Mouse (Mus musculus): Measurements from ENCODE around the gene Olfr1424. TPM values are rescaled to one million over a fixed set of nuclear protein-coding genes. Genes with fewer than 3 reads are reported as not detected.
"Not testable (repeated sequence)": the region's sequence is repeated elsewhere in the genome, so short reads cannot be mapped to it uniquely, and the experiment has no call there.

Gene Olfr1424
- polyA plus RNA-seq (2014; fragmentation: Nextera tagmentation; extraction: Ambion mirVana) = not detected in 2 replicates

- H3K27ac ChIP-seq (ENCODE audit: low read depth, low read length); H3K4me1 ChIP-seq (ENCODE audit: control insufficient read depth, insufficient read depth, low read length); ATAC-seq (ENCODE audit: low FRiP score, low TSS enrichment); H3K4me2 ChIP-seq (replicated peaks; ENCODE audit: low read depth, low read length); H3K9ac ChIP-seq (ENCODE audit: low read depth, low read length); H3K9me3 ChIP-seq (ENCODE audit: control insufficient read depth, low read length); H3K4me3 ChIP-seq (ENCODE audit: low read length); H3K36me3 ChIP-seq (ENCODE audit: control insufficient read depth, insufficient read depth, low read length); H3K27me3 ChIP-seq (ENCODE audit: control insufficient read depth, insufficient read depth, low read length): not testable (repeated sequence)
- 100% methylated on average over 1 of the region's 1 CpGs for WGBS
Measured at GRCm38 (mm10) chr19:12062582-12062981, at the start of gene Olfr1424. Gene Olfr1424, minus strand, starts transcription at chr19:12062682.

GRCm38 (mm10) chr19:12104541-12104940 is 42.1 kb upstream of the Olfr1424 start:
- ATAC-seq (ENCODE audit: low FRiP score, low TSS enrichment) = no peak
- 76% methylated on average over 1 of the region's 1 CpGs for WGBS
- no peak overlapping the region for H3K4me3 ChIP-seq (ENCODE audit: low read length)
- H3K27me3 ChIP-seq (ENCODE audit: control insufficient read depth, insufficient read depth, low read length) = no peaks in the 10 kb centered on the region
- H3K9ac ChIP-seq (ENCODE audit: low read depth, low read length) = no peak overlapping the region
- H3K9me3 ChIP-seq (ENCODE audit: control insufficient read depth, low read length) = no peaks in the 10 kb centered on the region
- H3K36me3 ChIP-seq (ENCODE audit: control insufficient read depth, insufficient read depth, low read length) = no peaks in the 10 kb centered on the region
- H3K27ac ChIP-seq (ENCODE audit: low read depth, low read length) = no peak overlapping the region
- H3K4me2 ChIP-seq (replicated peaks; ENCODE audit: low read depth, low read length) = no peak overlapping the region
- H3K4me1 ChIP-seq (ENCODE audit: control insufficient read depth, insufficient read depth, low read length) = no peaks in the 10 kb centered on the region

GRCm38 (mm10) chr19:12103234-12103633 is 40.8 kb upstream of the Olfr1424 start, which contains the start of gene Olfr1427:
Gene Olfr1427, minus strand, starts transcription at chr19:12103334.
- no peaks in the 10 kb centered on the region for H3K27me3 ChIP-seq (ENCODE audit: control insufficient read depth, insufficient read depth, low read length)
- H3K4me1 ChIP-seq (ENCODE audit: control insufficient read depth, insufficient read depth, low read length) = no peaks in the 10 kb centered on the region
- no peaks in the 10 kb centered on the region for H3K36me3 ChIP-seq (ENCODE audit: control insufficient read depth, insufficient read depth, low read length)
- no peaks in the 10 kb centered on the region for H3K9me3 ChIP-seq (ENCODE audit: control insufficient read depth, low read length)
- no peak within 1 kb of the TSS for H3K27ac ChIP-seq (ENCODE audit: low read depth, low read length)
- no peak within 1 kb of the TSS for H3K4me3 ChIP-seq (ENCODE audit: low read length)
- no peak within 1 kb of the TSS for H3K4me2 ChIP-seq (replicated peaks; ENCODE audit: low read depth, low read length)
- H3K9ac ChIP-seq (ENCODE audit: low read depth, low read length) = no peak within 1 kb of the TSS
- WGBS = 93% methylated on average over 2 of the region's 2 CpGs
- ATAC-seq (ENCODE audit: low FRiP score, low TSS enrichment) = no peak

GRCm38 (mm10) chr19:12091913-12092312 is 29.4 kb upstream of the Olfr1424 start, which contains the start of gene Olfr1426:
Gene Olfr1426, minus strand, starts transcription at chr19:12092013.
- Histone ChIP-seq H3K27me3 (ENCODE audit: control insufficient read depth, insufficient read depth, low read length) (no peaks in the 10 kb centered on the region), H3K4me3 (ENCODE audit: low read length) (no peak within 1 kb of the TSS), H3K4me1 (ENCODE audit: control insufficient read depth, insufficient read depth, low read length) (no peaks in the 10 kb centered on the region), H3K27ac (ENCODE audit: low read depth, low read length) (no peak within 1 kb of the TSS), H3K9me3 (ENCODE audit: control insufficient read depth, low read length) (no peaks in the 10 kb centered on the region), H3K36me3 (ENCODE audit: control insufficient read depth, insufficient read depth, low read length) (no peaks in the 10 kb centered on the region), H3K4me2 (replicated peaks; ENCODE audit: low read depth, low read length) (no peak within 1 kb of the TSS), H3K9ac (ENCODE audit: low read depth, low read length) (no peak within 1 kb of the TSS)
- no peak for ATAC-seq (ENCODE audit: low FRiP score, low TSS enrichment)
- WGBS = 81% methylated on average over 1 of the region's 1 CpGs

- not testable (repeated sequence) for H3K9me3 ChIP-seq (ENCODE audit: control insufficient read depth, low read length); H3K4me2 ChIP-seq (replicated peaks; ENCODE audit: low read depth, low read length); H3K27me3 ChIP-seq (ENCODE audit: control insufficient read depth, insufficient read depth, low read length); H3K4me1 ChIP-seq (ENCODE audit: control insufficient read depth, insufficient read depth, low read length); H3K9ac ChIP-seq (ENCODE audit: low read depth, low read length); H3K27ac ChIP-seq (ENCODE audit: low read depth, low read length); H3K4me3 ChIP-seq (ENCODE audit: low read length); ATAC-seq (ENCODE audit: low FRiP score, low TSS enrichment); H3K36me3 ChIP-seq (ENCODE audit: control insufficient read depth, insufficient read depth, low read length)
- 86% methylated on average over 4 of the region's 4 CpGs for WGBS
Measured at GRCm38 (mm10) chr19:12077631-12078030, 15.1 kb upstream of the Olfr1424 start, which contains the start of gene Olfr1425. Gene Olfr1425, minus strand, starts transcription at chr19:12077731.

- H3K9me3 ChIP-seq (ENCODE audit: control insufficient read depth, low read length); H3K9ac ChIP-seq (ENCODE audit: low read depth, low read length); H3K4me2 ChIP-seq (replicated peaks; ENCODE audit: low read depth, low read length); H3K36me3 ChIP-seq (ENCODE audit: control insufficient read depth, insufficient read depth, low read length); H3K27ac ChIP-seq (ENCODE audit: low read depth, low read length); H3K27me3 ChIP-seq (ENCODE audit: control insufficient read depth, insufficient read depth, low read length); ATAC-seq (ENCODE audit: low FRiP score, low TSS enrichment); H3K4me1 ChIP-seq (ENCODE audit: control insufficient read depth, insufficient read depth, low read length); H3K4me3 ChIP-seq (ENCODE audit: low read length): not testable (repeated sequence)
- 84% methylated on average over 1 of the region's 1 CpGs for WGBS
Measured at GRCm38 (mm10) chr19:12069546-12069945, 7.1 kb upstream of the Olfr1424 start.

- H3K4me1 ChIP-seq (ENCODE audit: control insufficient read depth, insufficient read depth, low read length); ATAC-seq (ENCODE audit: low FRiP score, low TSS enrichment); H3K9ac ChIP-seq (ENCODE audit: low read depth, low read length); H3K4me3 ChIP-seq (ENCODE audit: low read length); H3K36me3 ChIP-seq (ENCODE audit: control insufficient read depth, insufficient read depth, low read length); H3K9me3 ChIP-seq (ENCODE audit: control insufficient read depth, low read length); H3K27ac ChIP-seq (ENCODE audit: low read depth, low read length); H3K4me2 ChIP-seq (replicated peaks; ENCODE audit: low read depth, low read length); H3K27me3 ChIP-seq (ENCODE audit: control insufficient read depth, insufficient read depth, low read length): not testable (repeated sequence)
- 72% methylated on average over 1 of the region's 1 CpGs for WGBS
Measured at GRCm38 (mm10) chr19:12067806-12068205, 5.3 kb upstream of the Olfr1424 start.

- H3K27ac ChIP-seq (ENCODE audit: low read depth, low read length) = no peak overlapping the region
- H3K4me3 ChIP-seq (ENCODE audit: low read length) = no peak overlapping the region
- no peaks in the 10 kb centered on the region for H3K36me3 ChIP-seq (ENCODE audit: control insufficient read depth, insufficient read depth, low read length)
- H3K4me2 ChIP-seq (replicated peaks; ENCODE audit: low read depth, low read length) = no peak overlapping the region
- no peaks in the 10 kb centered on the region for H3K9me3 ChIP-seq (ENCODE audit: control insufficient read depth, low read length)
- WGBS = 90% methylated on average over 5 of the region's 5 CpGs
- no peak for ATAC-seq (ENCODE audit: low FRiP score, low TSS enrichment)
- no peaks in the 10 kb centered on the region for H3K4me1 ChIP-seq (ENCODE audit: control insufficient read depth, insufficient read depth, low read length)
- no peaks in the 10 kb centered on the region for H3K27me3 ChIP-seq (ENCODE audit: control insufficient read depth, insufficient read depth, low read length)
- no peak overlapping the region for H3K9ac ChIP-seq (ENCODE audit: low read depth, low read length)
Measured at GRCm38 (mm10) chr19:12043163-12043562, 19.3 kb downstream of the Olfr1424 start.

GRCm38 (mm10) chr19:12041217-12041616 is 21.3 kb downstream of the Olfr1424 start, which contains the start of gene Olfr1423:
Gene Olfr1423, minus strand, starts transcription at chr19:12041317.
- no peaks in the 10 kb centered on the region for H3K27me3 ChIP-seq (ENCODE audit: control insufficient read depth, insufficient read depth, low read length)
- ATAC-seq (ENCODE audit: low FRiP score, low TSS enrichment) = no peak
- no peak within 1 kb of the TSS for H3K4me3 ChIP-seq (ENCODE audit: low read length)
- no peaks in the 10 kb centered on the region for H3K9me3 ChIP-seq (ENCODE audit: control insufficient read depth, low read length)
- no peaks in the 10 kb centered on the region for H3K4me1 ChIP-seq (ENCODE audit: control insufficient read depth, insufficient read depth, low read length)
- 57% methylated on average over 2 of the region's 2 CpGs for WGBS
- no peak within 1 kb of the TSS for H3K9ac ChIP-seq (ENCODE audit: low read depth, low read length)
- no peak within 1 kb of the TSS for H3K27ac ChIP-seq (ENCODE audit: low read depth, low read length)
- H3K4me2 ChIP-seq (replicated peaks; ENCODE audit: low read depth, low read length) = no peak within 1 kb of the TSS
- H3K36me3 ChIP-seq (ENCODE audit: control insufficient read depth, insufficient read depth, low read length) = no peaks in the 10 kb centered on the region
